Mouse (Mus musculus) hindbrain, embryonic 12.5 days (tissue): ENCODE results near the gene Gm13698. TPM values are rescaled to one million over a fixed set of nuclear protein-coding genes. Genes with fewer than 3 reads are reported as not detected.
"Not testable (repeated sequence)": the region's sequence is repeated elsewhere in the genome, so short reads cannot be mapped to it uniquely, and the experiment has no call there.

Experiments used
- ATAC-seq: fragments of 200-750 bp; cut with Nextera tagmentation; 2 replicates; pipeline ENCODE4 v1.8.0; 2017; ENCODE audit warnings: moderate TSS enrichment; ENCODE audit not compliant: low FRiP score
- H3K27ac ChIP-seq: fragments of 300-500 bp; sonication (generic); 2 replicates; pipeline ENCODE4 v1.5.1; 2016; ENCODE audit warnings: mild to moderate bottlenecking
- H3K27me3 ChIP-seq: fragments of 300-500 bp; sonication (generic); 2 replicates; pipeline ENCODE4 v1.6.1; 2016; ENCODE audit warnings: mild to moderate bottlenecking
- H3K36me3 ChIP-seq: fragments of 300-500 bp; sonication (generic); 2 replicates; pipeline ENCODE4 v1.6.1; 2016; ENCODE audit warnings: mild to moderate bottlenecking
- H3K4me1 ChIP-seq: fragments of 300-500 bp; sonication (generic); 2 replicates; pipeline ENCODE4 v1.6.1; 2016
- H3K4me2 ChIP-seq: fragments of 300-500 bp; sonication (generic); replicated peaks from 2 replicates; pipeline ENCODE4 v1.6.1; 2016; ENCODE audit warnings: mild to moderate bottlenecking
- H3K4me3 ChIP-seq: fragments of 300-500 bp; sonication (generic); 2 replicates; pipeline ENCODE4 v1.5.1; 2016; ENCODE audit warnings: mild to moderate bottlenecking
- H3K9ac ChIP-seq: fragments of 300-500 bp; sonication (generic); 2 replicates; pipeline ENCODE4 v1.6.1; 2016; ENCODE audit warnings: mild to moderate bottlenecking, moderate library complexity
- H3K9me3 ChIP-seq: fragments of 300-500 bp; sonication (generic); replicated peaks from 2 replicates; pipeline ENCODE4 v1.6.1; 2016; ENCODE audit warnings: mild to moderate bottlenecking
- WGBS: fragments of 180-500 bp; shearing (Covaris S2); methylation state at CpG from one replicate; pipeline ENCODE4 v1.1.7; 2016; 5-methylcytosine and 5-hydroxymethylcytosine counted together
- polyA plus RNA-seq: library from polyadenylated mRNA; unstranded; fragments of >200 nt; fragmentation: Nextera tagmentation; extraction: Ambion mirVana; gene quantifications from 2 replicates; pipeline ENCODE4 v1.2.1, GENCODE M21; 2016

Gm13698 gene
- polyA plus RNA-seq, 1 experiment from 2014 or later, result not detected

- not testable (repeated sequence) for H3K36me3 ChIP-seq, H3K27me3 ChIP-seq, H3K9me3 ChIP-seq, ATAC-seq, H3K4me3 ChIP-seq, H3K27ac ChIP-seq, H3K4me2 ChIP-seq, H3K4me1 ChIP-seq, H3K9ac ChIP-seq
- WGBS, result 100% methylated on average over 1 of the region's 3 CpGs
Measured at GRCm38 (mm10) chr2:83994526-83994925, 39.0 kb downstream of the Gm13698 start.

Other genes with a start within 250 kb of the Gm13698 start
- 55.4 and 59.7 TPM in 2 replicates for gene Itgav, start 231.3 kb upstream of the Gm13698 start, polyA plus RNA-seq
- gene Fam171b, start 143.1 kb upstream of the Gm13698 start, polyA plus RNA-seq, result 53.2 and 55.9 TPM in 2 replicates
- not detected in 2 replicates for gene Zswim2, start 14.5 kb upstream of the Gm13698 start, polyA plus RNA-seq
- not detected in 2 replicates for gene Gm13693, start 5.8 kb downstream of the Gm13698 start, polyA plus RNA-seq
- gene Gm13695, start 11.6 kb downstream of the Gm13698 start, polyA plus RNA-seq, result not detected in 2 replicates
- not detected in 2 replicates for gene Gm13696, start 17.4 kb downstream of the Gm13698 start, polyA plus RNA-seq
- gene Gm13694, start 23.2 kb downstream of the Gm13698 start, polyA plus RNA-seq, result not detected in 2 replicates
- gene Gm13697, start 29.1 kb downstream of the Gm13698 start, polyA plus RNA-seq, result not detected in 2 replicates
- gene Gm13691, start 34.9 kb downstream of the Gm13698 start, polyA plus RNA-seq, result not detected in 2 replicates